Mouse (Mus musculus): Measurements from ENCODE around the gene Shisa6.

GRCm38 (mm10) chr11:66369764-66370163 is 156.0 kb downstream of the Shisa6 start:
- TF ChIP-seq GATA1 (IDR thresholded peaks at IDR 0.05; ENCODE audit: borderline replicate concordance, low read length), result no peak
- TF ChIP-seq FLI1 (IDR thresholded peaks at IDR 0.05; ENCODE audit: low read length), result no peak

Data from megakaryocyte, embryonic 14.5 days (primary cell).